Mouse (Mus musculus) kidney, embryonic 14.5 days (tissue): ENCODE results near the gene Phactr3. TPM values are rescaled to one million over a fixed set of nuclear protein-coding genes. Genes with fewer than 3 reads are reported as not detected.

Experiments
- ATAC-seq: fragments of 200-750 bp; cut with Nextera tagmentation; 2 replicates; pipeline ENCODE4 v1.8.0; 2017; ENCODE audit warnings: moderate number of reproducible peaks, mild to moderate bottlenecking, moderate TSS enrichment, moderate library complexity; ENCODE audit not compliant: low FRiP score, low TSS enrichment
- H3K27ac ChIP-seq: fragments of 300-500 bp; sonication (generic); 2 replicates; pipeline ENCODE4 v1.5.1; 2014; ENCODE audit warnings: low read depth, mild to moderate bottlenecking, low read length, moderate library complexity, mixed read lengths
- H3K27me3 ChIP-seq: fragments of 300-500 bp; sonication (generic); 2 replicates; pipeline ENCODE4 v1.6.1; 2014; ENCODE audit warnings: mild to moderate bottlenecking, low read length; ENCODE audit not compliant: control insufficient read depth, insufficient read depth
- H3K36me3 ChIP-seq: fragments of 300-500 bp; sonication (generic); 2 replicates; pipeline ENCODE4 v1.6.1; 2014; ENCODE audit warnings: low read length, mixed read lengths; ENCODE audit not compliant: control insufficient read depth, insufficient read depth
- H3K4me1 ChIP-seq: fragments of 300-500 bp; sonication (generic); 2 replicates; pipeline ENCODE4 v1.6.1; 2014; ENCODE audit warnings: low read length, mixed read lengths; ENCODE audit not compliant: control insufficient read depth, insufficient read depth
- H3K4me2 ChIP-seq: fragments of 300-500 bp; sonication (generic); replicated peaks from 2 replicates; pipeline ENCODE4 v1.6.1; 2014; ENCODE audit warnings: low read depth, mild to moderate bottlenecking, low read length
- H3K4me3 ChIP-seq: fragments of 300-500 bp; sonication (generic); 2 replicates; pipeline ENCODE4 v1.5.1; 2014; ENCODE audit warnings: mild to moderate bottlenecking, low read length
- H3K9ac ChIP-seq: fragments of 300-500 bp; sonication (generic); 2 replicates; pipeline ENCODE4 v1.6.1; 2014; ENCODE audit warnings: low read depth, mild to moderate bottlenecking, low read length, moderate library complexity
- H3K9me3 ChIP-seq: fragments of 300-500 bp; sonication (generic); 2 replicates; pipeline ENCODE4 v1.6.1; 2016; ENCODE audit warnings: low read length; ENCODE audit not compliant: control insufficient read depth
- WGBS: fragments of 180-500 bp; shearing (Covaris S2); extraction: QIAGEN DNeasy Blood & Tissue Kit; methylation state at CpG from one replicate; pipeline ENCODE4 v1.1.7; 2014; 5-methylcytosine and 5-hydroxymethylcytosine counted together
- polyA plus RNA-seq: library from polyadenylated mRNA; unstranded; fragments of >200 nt; fragmentation: Nextera tagmentation; extraction: Ambion mirVana; gene quantifications from 2 replicates; pipeline ENCODE4 v1.2.1, GENCODE M21; 2014

Gene Phactr3
- polyA plus RNA-seq, 1 experiment from 2014 or later: 0.95 TPM

DNA sequence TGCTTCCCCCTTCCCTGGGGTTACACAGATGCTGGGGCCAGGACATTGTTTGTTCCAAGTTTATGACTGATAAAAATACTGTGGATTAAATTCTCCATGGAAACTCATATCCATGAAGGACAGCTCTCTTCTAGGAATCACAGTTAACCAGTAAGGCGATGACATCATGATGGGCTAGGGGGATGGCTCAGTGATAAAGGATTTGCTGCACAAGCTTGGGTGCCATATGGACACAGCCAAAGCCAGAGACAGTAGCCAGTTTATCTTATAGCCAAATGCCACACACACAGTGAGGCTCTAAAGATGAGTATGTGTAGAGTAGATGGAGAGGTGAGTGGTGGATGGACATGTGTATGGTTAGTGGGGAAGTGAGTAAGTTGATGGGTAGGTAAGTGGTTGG is 45.2 kb downstream of the Phactr3 start:
- WGBS: 98% methylated on average over 1 of the region's 1 CpGs
- no peaks in the 10 kb centered on the region for H3K36me3 ChIP-seq
- no peaks in the 10 kb centered on the region for H3K9me3 ChIP-seq
- no peak overlapping the region for H3K4me2 ChIP-seq
- no peak for ATAC-seq
- no peak overlapping the region for H3K4me3 ChIP-seq
- no peaks in the 10 kb centered on the region for H3K27me3 ChIP-seq
- no peak overlapping the region for H3K9ac ChIP-seq
- no peak overlapping the region for H3K27ac ChIP-seq
- H3K4me1 ChIP-seq: no peaks in the 10 kb centered on the region

DNA sequence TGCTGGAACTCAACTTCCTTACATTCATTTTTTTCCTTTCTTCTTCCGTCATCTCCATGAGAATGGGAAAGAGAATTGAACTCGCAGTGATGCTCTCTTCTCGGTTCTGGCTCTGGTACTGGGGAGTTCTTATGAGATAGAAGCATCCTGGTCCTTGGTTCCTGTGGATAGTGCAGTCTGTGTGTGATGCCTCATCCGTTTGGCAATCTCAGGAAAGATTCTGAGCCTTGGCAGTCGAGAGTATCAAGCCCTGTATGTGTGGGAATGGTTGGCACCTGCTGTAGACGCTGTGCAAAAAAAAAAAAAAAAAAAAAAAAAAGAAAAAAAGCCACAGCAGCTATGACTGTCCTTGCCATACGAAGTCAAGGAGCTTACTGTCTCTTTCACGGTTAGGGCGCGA is 47.2 kb downstream of the Phactr3 start:
- no peak for ATAC-seq
- H3K9me3 ChIP-seq: no peaks in the 10 kb centered on the region
- no peak overlapping the region for H3K9ac ChIP-seq
- no peak overlapping the region for H3K4me3 ChIP-seq
- no peak overlapping the region for H3K27ac ChIP-seq
- H3K27me3 ChIP-seq: no peaks in the 10 kb centered on the region
- H3K36me3 ChIP-seq: no peaks in the 10 kb centered on the region
- no peaks in the 10 kb centered on the region for H3K4me1 ChIP-seq
- WGBS: 81% methylated on average over 10 of the region's 10 CpGs
- H3K4me2 ChIP-seq: no peak overlapping the region

DNA sequence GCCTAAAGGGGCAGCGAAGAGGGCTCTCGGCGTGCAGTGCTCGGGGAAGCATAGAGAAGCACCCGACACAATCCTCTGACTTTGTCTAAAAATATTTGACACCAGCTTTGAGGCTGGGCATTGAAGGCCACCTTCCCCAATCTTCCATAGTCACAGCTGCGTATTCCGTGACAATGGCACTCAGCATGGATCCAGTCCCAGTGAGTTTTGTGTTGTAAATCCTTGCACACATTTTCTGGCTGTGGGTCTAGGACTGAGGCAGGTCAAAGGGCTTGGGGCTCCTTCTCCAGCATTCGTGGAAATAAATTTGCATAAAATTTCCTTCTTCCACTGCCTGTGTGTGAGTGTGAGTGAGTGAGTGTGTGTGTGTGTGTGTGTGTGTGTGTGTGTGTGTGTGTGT is 51.2 kb downstream of the Phactr3 start:
- Histone ChIP-seq H3K4me2 (no peak overlapping the region), H3K4me1 (no peaks in the 10 kb centered on the region), H3K36me3 (no peaks in the 10 kb centered on the region), H3K9ac (no peak overlapping the region), H3K27me3 (no peaks in the 10 kb centered on the region), H3K9me3 (no peaks in the 10 kb centered on the region), H3K27ac (no peak overlapping the region), H3K4me3 (no peak overlapping the region)
- 70% methylated on average over 8 of the region's 8 CpGs for WGBS
- ATAC-seq: no peak

DNA sequence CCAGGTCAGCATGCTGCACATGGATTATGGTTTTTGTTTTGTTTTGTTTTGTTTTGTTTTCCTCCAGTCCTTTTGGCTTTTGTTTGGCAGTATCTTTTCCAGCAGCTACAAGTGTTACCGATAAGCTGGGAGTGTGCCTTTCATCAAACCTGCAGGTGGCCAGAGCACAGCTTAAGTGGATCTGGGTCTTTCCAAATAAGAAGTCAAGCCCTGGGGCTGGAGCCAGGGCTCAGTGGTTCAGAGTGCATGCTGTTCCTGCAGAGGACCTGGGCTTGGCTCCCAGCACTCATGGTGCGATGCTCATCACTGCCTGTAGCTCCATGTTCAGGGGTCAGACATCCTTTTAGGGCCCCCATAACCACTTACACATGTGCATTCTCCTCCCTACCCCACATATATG is 55.2 kb downstream of the Phactr3 start:
- no peak overlapping the region for H3K4me3 ChIP-seq
- ATAC-seq: no peak
- H3K4me2 ChIP-seq: no peak overlapping the region
- WGBS: 74% methylated on average over 2 of the region's 2 CpGs
- H3K27ac ChIP-seq: no peak overlapping the region
- H3K27me3 ChIP-seq: no peaks in the 10 kb centered on the region
- no peaks in the 10 kb centered on the region for H3K4me1 ChIP-seq
- no peaks in the 10 kb centered on the region for H3K9me3 ChIP-seq
- H3K36me3 ChIP-seq: no peaks in the 10 kb centered on the region
- H3K9ac ChIP-seq: no peak overlapping the region

DNA sequence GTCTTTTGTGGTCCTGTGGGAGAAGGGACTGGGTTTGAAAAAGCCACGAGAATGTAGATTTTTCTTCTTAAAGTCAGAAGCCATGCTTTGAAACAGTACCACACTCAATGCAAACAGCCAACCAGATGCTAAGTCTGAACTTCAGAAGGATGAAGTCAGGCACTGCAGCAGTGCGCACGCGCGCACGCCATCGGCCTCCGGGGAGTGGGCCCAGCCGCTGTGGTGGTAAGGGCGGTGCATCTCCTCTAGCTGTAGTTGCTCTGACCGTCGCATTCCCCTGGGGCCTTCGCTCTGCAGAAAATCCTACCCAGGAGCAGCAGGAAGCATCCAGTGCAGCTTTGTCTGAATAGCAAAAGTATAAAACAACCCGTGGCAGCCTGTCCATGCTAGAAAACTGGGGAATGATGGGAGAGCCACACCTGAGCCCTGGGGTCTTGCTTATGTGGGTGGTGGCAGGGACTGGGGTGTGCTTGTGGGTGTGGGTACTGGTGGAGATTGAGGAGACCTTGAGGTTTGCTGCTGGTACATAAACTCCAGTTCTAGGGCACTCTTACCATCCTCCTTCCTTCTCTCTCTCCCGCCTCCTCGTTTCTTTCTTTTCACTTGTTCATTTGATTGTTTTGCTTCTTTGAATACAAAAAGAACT is 56.6 kb downstream of the Phactr3 start:
- Histone ChIP-seq H3K27me3 (no peaks in the 10 kb centered on the region), H3K9ac (no peak overlapping the region), H3K4me3 (no peak overlapping the region), H3K36me3 (no peaks in the 10 kb centered on the region), H3K27ac (no peak overlapping the region), H3K4me2 (peak overlapping the region; percentile 27), H3K9me3 (no peaks in the 10 kb centered on the region), H3K4me1 (no peaks in the 10 kb centered on the region)
- peak; percentile 78 for ATAC-seq
- WGBS: 44% methylated on average over 16 of the region's 16 CpGs

DNA sequence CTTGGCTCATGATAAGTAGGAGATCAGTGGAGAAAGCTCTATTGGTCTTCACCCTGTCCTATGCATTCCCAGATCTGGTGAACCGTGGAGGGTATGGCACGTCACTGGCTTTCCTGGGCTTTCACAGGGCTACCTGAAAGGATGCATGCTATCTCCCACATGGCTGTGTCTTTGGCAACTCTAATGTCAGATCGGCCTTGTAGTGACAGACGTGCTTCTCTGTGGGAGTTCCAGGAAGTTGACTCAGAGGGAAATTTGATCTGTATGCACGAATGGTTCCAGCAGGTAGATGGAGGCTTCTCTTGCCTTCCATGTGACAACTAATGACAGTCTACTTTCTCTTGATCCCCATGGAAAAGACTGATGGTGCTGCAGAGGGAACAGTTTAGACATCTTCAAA is 65.5 kb downstream of the Phactr3 start:
- Histone ChIP-seq H3K4me2 (no peak overlapping the region), H3K36me3 (no peaks in the 10 kb centered on the region), H3K27ac (no peak overlapping the region), H3K4me1 (no peaks in the 10 kb centered on the region), H3K9me3 (no peaks in the 10 kb centered on the region), H3K4me3 (no peak overlapping the region), H3K27me3 (no peaks in the 10 kb centered on the region), H3K9ac (no peak overlapping the region)
- 48% methylated on average over 5 of the region's 5 CpGs for WGBS
- no peak for ATAC-seq

DNA sequence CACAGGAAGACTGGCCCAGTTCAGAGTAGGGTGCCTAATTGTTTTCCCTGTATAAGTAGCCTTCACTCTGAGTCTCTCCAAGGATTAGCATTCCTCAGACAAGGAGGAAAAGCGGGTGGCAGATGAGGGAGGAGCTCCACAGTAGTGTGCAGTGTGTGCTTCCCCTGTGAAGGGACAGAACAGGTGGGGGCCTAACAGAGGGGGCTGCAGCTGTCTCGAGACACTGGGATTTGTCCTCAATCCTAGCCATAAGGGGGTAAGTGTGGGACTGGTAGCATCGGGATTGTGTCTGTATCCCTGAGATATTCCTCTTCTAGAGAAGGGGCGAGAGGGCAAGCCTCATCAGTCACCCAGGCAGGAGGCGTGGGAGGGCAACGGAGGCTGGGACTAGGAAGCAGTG is 66.1 kb downstream of the Phactr3 start:
- no peak for ATAC-seq
- no peak overlapping the region for H3K4me3 ChIP-seq

DNA sequence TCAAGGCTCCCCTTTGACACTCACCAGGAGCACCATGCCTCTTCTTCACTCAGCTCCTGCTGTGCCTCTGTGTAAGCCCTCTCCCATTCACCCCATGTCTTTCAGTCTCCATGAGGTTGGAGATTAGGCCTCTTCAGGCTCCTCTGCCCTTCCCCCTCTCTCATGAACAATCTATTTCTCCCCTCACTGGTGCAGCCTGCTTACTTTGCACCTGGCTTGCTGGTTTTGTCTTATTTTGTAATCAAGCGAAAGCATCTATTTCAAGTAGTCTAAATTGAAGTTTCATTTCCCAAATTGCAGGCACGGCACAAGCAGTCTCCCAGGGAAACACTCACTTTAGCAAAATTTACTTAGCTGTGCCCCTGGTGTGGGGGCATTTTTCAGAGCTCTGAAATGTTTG is 70.2 kb downstream of the Phactr3 start:
- Histone ChIP-seq H3K9me3 (no peaks in the 10 kb centered on the region), H3K36me3 (no peaks in the 10 kb centered on the region), H3K9ac (no peak overlapping the region), H3K4me3 (no peak overlapping the region), H3K4me1 (no peaks in the 10 kb centered on the region), H3K27ac (no peak overlapping the region), H3K4me2 (no peak overlapping the region), H3K27me3 (no peaks in the 10 kb centered on the region)
- 77% methylated on average over 2 of the region's 2 CpGs for WGBS
- no peak for ATAC-seq

More for the DNA sequence above, 66.1 kb downstream of the Phactr3 start:
- Histone ChIP-seq H3K4me2 (no peak overlapping the region), H3K9me3 (no peaks in the 10 kb centered on the region), H3K4me1 (no peaks in the 10 kb centered on the region), H3K27ac (no peak overlapping the region), H3K36me3 (no peaks in the 10 kb centered on the region), H3K27me3 (no peaks in the 10 kb centered on the region), H3K9ac (no peak overlapping the region)
- WGBS: 42% methylated on average over 6 of the region's 6 CpGs

DNA sequence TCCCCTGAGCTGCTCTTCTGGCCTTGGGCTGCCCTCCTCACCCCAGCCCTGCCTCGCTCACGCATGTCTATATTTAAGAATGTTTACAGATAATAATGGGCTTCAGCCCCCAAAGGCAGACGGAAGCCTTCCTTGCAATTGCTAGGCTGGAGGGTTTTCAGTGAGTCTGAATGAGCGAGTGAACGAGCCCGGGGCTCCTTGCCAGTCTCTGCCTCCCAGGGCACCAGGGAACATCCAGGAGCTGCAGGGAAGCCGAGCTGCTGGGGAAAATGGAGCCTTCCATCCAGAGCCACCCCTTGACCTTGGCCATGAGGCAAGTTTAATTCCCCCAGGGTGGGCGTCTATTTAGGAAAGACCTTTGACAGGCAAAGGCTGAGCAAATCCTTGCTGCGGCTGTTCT is 74.1 kb downstream of the Phactr3 start:
- Histone ChIP-seq H3K9me3 (no peaks in the 10 kb centered on the region), H3K27ac (no peak overlapping the region), H3K4me3 (no peak overlapping the region), H3K36me3 (no peaks in the 10 kb centered on the region), H3K9ac (no peak overlapping the region), H3K4me2 (no peak overlapping the region), H3K27me3 (no peaks in the 10 kb centered on the region), H3K4me1 (no peaks in the 10 kb centered on the region)
- no peak for ATAC-seq
- 49% methylated on average over 9 of the region's 9 CpGs for WGBS
